Mouse (Mus musculus) myocyte (in vitro differentiated cells): ENCODE measurements around the gene Tnik.

Experiments
- MAX ChIP-seq: IDR thresholded peaks from one replicate; pipeline ENCODE4 v1.6.1; 2011; ENCODE audit warnings: low read depth, mild to moderate bottlenecking, control low read depth
- POLR2A ChIP-seq: IDR thresholded peaks from one replicate; pipeline ENCODE4 v1.6.1; 2011; ENCODE audit warnings: low read depth, mild to moderate bottlenecking, control low read depth, moderate library complexity; ENCODE audit not compliant: insufficient read length
- POLR2AphosphoS2 ChIP-seq: IDR thresholded peaks from one replicate; pipeline ENCODE4 v1.6.1; 2011; ENCODE audit warnings: low read depth, control low read depth; ENCODE audit not compliant: insufficient read length

DNA sequence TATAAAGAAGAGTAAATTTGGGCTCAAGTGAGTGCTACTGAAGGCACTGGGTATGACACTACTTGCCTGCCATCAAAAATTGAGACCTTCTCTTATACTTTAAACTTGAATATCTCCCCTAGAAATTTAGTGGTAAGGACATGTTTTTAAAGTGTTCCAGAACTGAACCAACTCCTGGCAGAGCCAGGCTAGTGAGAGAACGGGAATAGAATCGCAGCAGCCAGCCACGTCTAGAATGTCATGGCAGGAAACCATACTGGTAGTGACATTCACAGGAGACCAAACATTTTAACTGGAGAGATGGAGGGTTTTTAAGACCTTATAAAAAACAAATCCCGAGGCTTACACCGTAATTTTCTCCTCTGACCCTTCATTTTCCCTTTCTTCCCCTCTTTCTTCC lies 172.5 kb downstream of the Tnik start:
- TF ChIP-seq POLR2A (no peak), POLR2AphosphoS2 (no peak), MAX (no peak)
